Mouse (Mus musculus): ENCODE data around the gene Pus10. TPM values are rescaled to one million over a fixed set of nuclear protein-coding genes. Genes with fewer than 3 reads are reported as not detected.

Gene Pus10
- total and polyA plus RNA-seq, 3 experiments, result 43.4 to 416 (median 52.5) TPM

- no peak for TF ChIP-seq POLR2AphosphoS5 (IDR thresholded peaks at IDR 0.05; ENCODE audit: borderline replicate concordance, low read depth, low read length)
- peak; percentile 90 for TF ChIP-seq POLR2AphosphoS2 (IDR thresholded peaks at IDR 0.05; ENCODE audit: low read length)
- no peak for TF ChIP-seq MEF2A (IDR thresholded peaks at IDR 0.05; ENCODE audit: extremely low read depth, insufficient replicate concordance, low read depth, low read length, poor library complexity, severe bottlenecking)
- TF ChIP-seq ELF1 (IDR thresholded peaks at IDR 0.05; ENCODE audit: low read depth, low read length), result peak; percentile 76
- TF ChIP-seq CTCF (IDR thresholded peaks at IDR 0.05 in 2 of 3, conservative IDR thresholded peaks at IDR 0.05 in 1 of 3; ENCODE audit: control insufficient read depth in 1 of 3, insufficient read depth in 1 of 3, low read depth in 2 of 3, low read length in 3 of 3, poor library complexity in 1 of 3, severe bottlenecking in 1 of 3), result no peak
- TF ChIP-seq SIN3A (IDR thresholded peaks at IDR 0.05; ENCODE audit: low read length), result peak; percentile 22
- peak; percentile 71 for TF ChIP-seq MYC (IDR thresholded peaks at IDR 0.05; ENCODE audit: low read depth, low read length)
- peak; percentile 56; the same call in 1 of the 2 replicates for TF ChIP-seq TCF12 (IDR thresholded peaks at IDR 0.05; ENCODE audit: low read depth, low read length)
- 0 out of 2 replicates have a peak, but pooled peaks have one; percentile 5 for TF ChIP-seq MAX (IDR thresholded peaks at IDR 0.05; ENCODE audit: low read length)
- no peak for TF ChIP-seq GABPA (IDR thresholded peaks at IDR 0.05; ENCODE audit: low read depth, low read length)
- TF ChIP-seq CHD2 (IDR thresholded peaks at IDR 0.05; ENCODE audit: low read length), result no peak
These were observed 105.5 kb downstream of the Pus10 start, which contains the start of gene Rel (continued) for GRCm38 (mm10) chr11:23770760-23771506.

GRCm38 (mm10) chr11:23771507-23772097, 106.1 kb downstream of the Pus10 start:
- TF ChIP-seq POLR2AphosphoS5 (IDR thresholded peaks at IDR 0.05; ENCODE audit: borderline replicate concordance, low read depth, low read length) (no peak), CTCF (IDR thresholded peaks at IDR 0.05 in 2 of 3, conservative IDR thresholded peaks at IDR 0.05 in 1 of 3; ENCODE audit: control insufficient read depth in 1 of 3, insufficient read depth in 1 of 3, low read depth in 2 of 3, low read length in 3 of 3, poor library complexity in 1 of 3, severe bottlenecking in 1 of 3) (no peak), RAD21 (IDR thresholded peaks at IDR 0.05; ENCODE audit: low read depth, low read length) (no peak), POLR2A (IDR thresholded peaks at IDR 0.05; ENCODE audit: control insufficient read depth in 1 of 2, insufficient read depth in 1 of 2, low read depth in 1 of 2, low read length in 2 of 2, poor library complexity in 1 of 2) (no peak; a peak in 1 of 4 replicates), EP300 (IDR thresholded peaks at IDR 0.05; ENCODE audit: low read depth in 1 of 2, low read length in 2 of 2) (no peak), MAX (IDR thresholded peaks at IDR 0.05; ENCODE audit: low read length) (peak; percentile 37; the same call in 1 of the 2 replicates), ZMIZ1 (IDR thresholded peaks at IDR 0.05; ENCODE audit: low read depth, low read length) (no peak)

More at GRCm38 (mm10) chr11:23771507-23772097, 106.1 kb downstream of the Pus10 start:
- Histone ChIP-seq H3K36me3 (ENCODE audit: control insufficient read depth in 1 of 2, insufficient read depth in 2 of 2, low read length in 2 of 2) (peaks cover 0 to 14% of the 10 kb centered on the region in 2 experiments; a peak in 2 of 4 replicates), H3K9me3 (replicated peaks; ENCODE audit: insufficient read depth, low read length) (no peaks in the 10 kb centered on the region), H3K9ac (ENCODE audit: control insufficient read depth, low read depth, low read length, poor library complexity, severe bottlenecking) (peak overlapping the region; percentile 92), H3K27me3 (ENCODE audit: control insufficient read depth in 1 of 2, insufficient read depth in 2 of 2, low read length in 2 of 2) (no peaks in the 10 kb centered on the region), H3K79me2 (ENCODE audit: control insufficient read depth, insufficient read depth, low read length, poor library complexity) (peaks cover 1% of the 10 kb centered on the region; the same call in 1 of the 2 replicates), H3K4me1 (ENCODE audit: control insufficient read depth in 1 of 2, insufficient read depth in 2 of 2, low read length in 2 of 2) (peaks cover 11 to 16% of the 10 kb centered on the region in 2 experiments), H3K4me3 (ENCODE audit: control insufficient read depth in 1 of 2, insufficient read depth in 1 of 2, low read depth in 2 of 2, low read length in 2 of 2) (peak overlapping the region; percentile 78 to 81), H3K27ac (ENCODE audit: control insufficient read depth, low read depth, low read length) (peak overlapping the region; percentile 53)
- DNase-seq (ENCODE audit: low read depth, low spot score), result peak; percentile 73

Data from MEL (cell line).